Mouse (Mus musculus) embryonic facial prominence, embryonic 13.5 days (tissue): Measurements from ENCODE around the gene Bid. TPM values are rescaled to one million over a fixed set of nuclear protein-coding genes. Genes with fewer than 3 reads are reported as not detected.
"Not testable (repeated sequence)": the region's sequence is repeated elsewhere in the genome, so short reads cannot be mapped to it uniquely, and the experiment has no call there.

ENCODE experiments used
- ATAC-seq: fragments of 200-750 bp; cut with Nextera tagmentation; 2 replicates; pipeline ENCODE4 v1.8.0; 2017; ENCODE audit warnings: low read depth; ENCODE audit not compliant: insufficient number of reproducible peaks, insufficient read depth, low FRiP score, low TSS enrichment
- H3K27ac ChIP-seq: fragments of 300-500 bp; sonication (generic); 2 replicates; pipeline ENCODE4 v1.5.1; 2015; ENCODE audit warnings: moderate library complexity, mild to moderate bottlenecking, inconsistent platforms
- H3K27me3 ChIP-seq: fragments of 300-500 bp; sonication (generic); 2 replicates; pipeline ENCODE4 v1.6.1; 2015; ENCODE audit warnings: mild to moderate bottlenecking, inconsistent platforms
- H3K36me3 ChIP-seq: fragments of 300-500 bp; sonication (generic); 2 replicates; pipeline ENCODE4 v1.6.1; 2015; ENCODE audit warnings: mild to moderate bottlenecking, inconsistent platforms
- H3K4me1 ChIP-seq: fragments of 300-500 bp; sonication (generic); 2 replicates; pipeline ENCODE4 v1.6.1; 2015; ENCODE audit warnings: inconsistent platforms
- H3K4me2 ChIP-seq: fragments of 300-500 bp; sonication (generic); 2 replicates; pipeline ENCODE4 v1.6.1; 2015; ENCODE audit warnings: moderate library complexity, mild to moderate bottlenecking, inconsistent platforms
- H3K4me3 ChIP-seq: fragments of 300-500 bp; sonication (generic); 2 replicates; pipeline ENCODE4 v1.5.1; 2015; ENCODE audit warnings: mild to moderate bottlenecking, inconsistent platforms
- H3K9ac ChIP-seq: fragments of 300-500 bp; sonication (generic); 2 replicates; pipeline ENCODE4 v1.6.1; 2015; ENCODE audit warnings: mild to moderate bottlenecking, inconsistent platforms
- H3K9me3 ChIP-seq: fragments of 300-500 bp; sonication (generic); 2 replicates; pipeline ENCODE4 v1.6.1; 2016; ENCODE audit warnings: inconsistent platforms
- WGBS: fragments of 180-500 bp; shearing (Covaris S2); methylation state at CpG from one replicate; pipeline ENCODE4 v1.1.7; 2015; ENCODE audit warnings: mixed read lengths; 5-methylcytosine and 5-hydroxymethylcytosine counted together
- polyA plus RNA-seq: library from polyadenylated mRNA; unstranded; fragments of >200 nt; fragmentation: Nextera tagmentation; extraction: Ambion mirVana; gene quantifications from 2 replicates; pipeline ENCODE4 v1.2.1, GENCODE M21; 2015

Bid gene
- polyA plus RNA-seq, 1 experiment from 2014 or later = 16.4 TPM

DNA sequence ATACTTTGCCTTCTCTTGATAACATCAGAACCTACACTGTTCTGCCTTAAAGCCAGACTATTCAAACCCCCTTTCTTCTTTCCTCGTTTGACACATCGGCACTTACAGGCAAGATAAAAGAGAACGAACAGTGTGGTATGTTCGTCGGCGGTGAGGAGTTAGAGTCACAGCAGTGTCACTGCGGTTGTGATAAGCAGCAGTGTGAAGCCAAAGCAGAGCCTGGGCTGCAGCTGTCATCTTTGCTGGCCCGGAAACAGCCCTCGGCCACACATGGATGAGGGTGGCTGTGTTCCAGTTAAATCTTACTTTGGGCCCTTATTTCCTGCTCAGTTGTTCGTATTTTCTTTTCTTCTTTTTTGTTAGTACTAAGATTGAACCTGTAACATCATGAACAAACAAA is 62.2 kb downstream of the Bid start:
- Histone ChIP-seq H3K4me2 (no peak overlapping the region), H3K27ac (no peak overlapping the region), H3K4me3 (no peak overlapping the region), H3K27me3 (no peaks in the 10 kb centered on the region), H3K36me3 (peaks cover 43% of the 10 kb centered on the region), H3K9me3 (no peaks in the 10 kb centered on the region), H3K9ac (no peak overlapping the region), H3K4me1 (peaks cover 4% of the 10 kb centered on the region; the same call in 1 of the 2 replicates)
- WGBS = 93% methylated on average over 10 of the region's 10 CpGs
- no peak for ATAC-seq

DNA sequence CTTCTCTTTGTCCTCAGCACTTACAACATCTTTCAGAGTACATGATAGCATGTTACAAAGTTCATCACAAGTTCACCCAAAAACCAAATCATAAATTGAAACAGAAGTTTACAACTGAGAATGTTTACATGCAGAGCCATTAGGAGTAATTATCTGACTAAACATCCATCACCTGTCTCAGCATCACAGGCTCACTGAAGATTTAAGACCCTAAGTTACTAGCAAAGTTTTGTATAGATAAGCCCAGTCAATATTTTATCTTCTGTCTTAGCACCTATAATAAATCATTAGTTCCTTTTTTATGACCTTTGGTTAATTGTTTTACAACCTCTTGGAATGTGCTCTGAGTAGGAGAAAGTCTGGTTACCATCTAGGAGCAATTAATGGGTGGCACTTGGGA is 65.9 kb downstream of the Bid start:
- H3K4me1 ChIP-seq, H3K4me3 ChIP-seq, ATAC-seq, H3K9me3 ChIP-seq, H3K4me2 ChIP-seq, H3K27ac ChIP-seq, H3K27me3 ChIP-seq, H3K9ac ChIP-seq: not testable (repeated sequence)
- peaks cover 53% of the 10 kb centered on the region for H3K36me3 ChIP-seq

Other genes starting within 250 kb of the Bid start
- 0.22 and 0.24 TPM in 2 replicates for gene Slc25a18, start 143.3 kb downstream of the Bid start, polyA plus RNA-seq
- 118 and 124 TPM in 2 replicates for gene Atp6v1e1, start 94.1 kb downstream of the Bid start, polyA plus RNA-seq
- gene Bcl2l13, start 80.6 kb downstream of the Bid start, polyA plus RNA-seq = 26.5 and 27.7 TPM in 2 replicates
- gene Mical3, start 214.1 kb upstream of the Bid start, polyA plus RNA-seq = 12.3 and 12.7 TPM in 2 replicates